Mouse (Mus musculus): ENCODE results near the gene Gal3st1. TPM values are rescaled to one million over a fixed set of nuclear protein-coding genes. Genes with fewer than 3 reads are reported as not detected.
A peak's percentile ranks its signal among the peaks of the same experiment; 100 is the strongest.

Gal3st1 gene
- polyA plus RNA-seq, 1 experiment from 2014 or later = 7.5 TPM

DNA sequence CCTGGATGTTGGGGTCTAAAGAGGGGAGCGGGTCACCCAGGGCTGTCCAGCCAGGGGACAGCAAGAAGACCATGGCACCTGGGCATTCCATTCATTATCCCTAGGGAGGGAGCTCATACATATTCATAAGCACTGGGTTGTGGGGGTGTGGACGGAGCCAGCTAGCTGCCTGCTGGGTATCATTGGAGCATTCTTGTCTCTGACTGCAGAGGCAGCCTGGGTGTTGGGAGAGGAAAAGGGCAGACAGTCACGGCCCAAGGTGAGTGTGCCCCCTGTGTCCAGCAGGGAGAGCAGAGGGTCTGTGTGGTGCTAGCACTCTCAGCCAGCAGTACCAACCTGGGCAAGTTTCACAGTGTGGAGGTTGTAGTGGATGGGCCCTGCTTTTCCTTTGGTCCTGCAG is 6.3 kb downstream of the Gal3st1 start:
- no peak overlapping the region for H3K27ac ChIP-seq (ENCODE audit: low read depth)
- peaks cover 3% of the 10 kb centered on the region; the same call in 1 of the 2 replicates for H3K4me1 ChIP-seq (ENCODE audit: insufficient read depth)
- no peaks in the 10 kb centered on the region; the same call in 1 of the 2 replicates for H3K27me3 ChIP-seq (ENCODE audit: insufficient read depth, low read length)
- no peak for ATAC-seq
- H3K9ac ChIP-seq (replicated peaks) = no peak overlapping the region
- H3K36me3 ChIP-seq (replicated peaks; ENCODE audit: insufficient read depth, low read length) = no peaks in the 10 kb centered on the region
- H3K4me3 ChIP-seq (ENCODE audit: low read depth, low read length) = no peak overlapping the region
- no peaks in the 10 kb centered on the region for H3K9me3 ChIP-seq (ENCODE audit: low read length)
- 68% methylated on average over 3 of the region's 3 CpGs for WGBS (ENCODE audit: insufficient replicate concordance)
- TF ChIP-seq CTCF (IDR thresholded peaks at IDR 0.05; ENCODE audit: low read depth) = no peak
- no peak for TF ChIP-seq EP300 (IDR thresholded peaks at IDR 0.05; ENCODE audit: low read depth)
- no peak overlapping the region for H3K4me2 ChIP-seq (ENCODE audit: low read depth, low read length)
- no peak for DNase-seq

DNA sequence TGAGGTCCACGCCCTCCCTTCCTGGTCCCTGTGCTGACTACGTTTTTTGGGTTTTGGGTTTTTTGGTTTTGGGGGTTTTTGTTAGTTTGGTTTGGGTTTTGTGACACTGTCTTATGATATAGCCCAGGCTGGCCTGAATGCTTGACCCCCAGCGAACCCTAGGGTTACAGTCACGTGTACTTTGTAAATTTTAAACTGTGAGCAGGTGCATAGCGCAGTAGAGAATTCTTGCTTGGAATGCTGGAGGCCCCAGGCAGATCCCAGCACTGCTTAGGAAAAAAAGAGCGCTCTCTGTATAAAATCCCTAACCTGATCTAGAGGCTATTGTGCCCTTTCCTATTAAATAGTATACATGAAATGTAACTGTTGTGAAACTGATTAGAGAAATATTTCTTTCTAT is 9.7 kb downstream of the Gal3st1 start:
- Histone ChIP-seq H3K4me2 (ENCODE audit: low read depth, low read length) (no peak overlapping the region), H3K4me1 (ENCODE audit: insufficient read depth) (peaks cover 1% of the 10 kb centered on the region; the same call in 1 of the 2 replicates), H3K27me3 (ENCODE audit: insufficient read depth, low read length) (peaks cover 7% of the 10 kb centered on the region), H3K4me3 (ENCODE audit: low read depth, low read length) (no peak overlapping the region), H3K9me3 (ENCODE audit: low read length) (no peaks in the 10 kb centered on the region), H3K36me3 (replicated peaks; ENCODE audit: insufficient read depth, low read length) (no peaks in the 10 kb centered on the region), H3K9ac (replicated peaks) (no peak overlapping the region), H3K27ac (ENCODE audit: low read depth) (no peak overlapping the region)
- ATAC-seq = no peak
- no peak for TF ChIP-seq EP300 (IDR thresholded peaks at IDR 0.05; ENCODE audit: low read depth)
- TF ChIP-seq CTCF (IDR thresholded peaks at IDR 0.05; ENCODE audit: low read depth) = no peak
- WGBS (ENCODE audit: insufficient replicate concordance) = 72% methylated on average over 6 of the region's 6 CpGs
- DNase-seq = no peak

DNA sequence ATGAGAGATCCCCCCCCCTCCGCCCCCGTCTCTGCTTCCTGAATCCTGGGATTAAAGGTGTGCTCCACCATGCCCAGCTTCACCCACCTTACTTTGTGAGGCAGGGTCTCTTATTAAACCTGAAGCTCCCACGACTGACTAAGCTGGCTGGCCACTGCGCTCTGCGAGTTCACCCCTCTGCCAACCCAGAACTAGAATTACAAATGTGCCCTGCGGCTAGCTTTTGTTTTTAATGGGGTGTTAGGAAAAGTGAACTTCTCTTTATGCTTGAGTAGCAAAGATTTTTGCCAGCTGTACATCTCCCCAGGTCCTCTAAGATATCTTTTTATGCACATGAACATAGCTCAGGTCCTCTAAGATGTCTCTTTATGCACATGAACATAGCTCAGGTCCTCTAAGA is 10.5 kb downstream of the Gal3st1 start:
- no peaks in the 10 kb centered on the region for H3K36me3 ChIP-seq (replicated peaks; ENCODE audit: insufficient read depth, low read length)
- ATAC-seq = no peak
- TF ChIP-seq EP300 (IDR thresholded peaks at IDR 0.05; ENCODE audit: low read depth) (no peak), CTCF (IDR thresholded peaks at IDR 0.05; ENCODE audit: low read depth) (no peak)

DNA sequence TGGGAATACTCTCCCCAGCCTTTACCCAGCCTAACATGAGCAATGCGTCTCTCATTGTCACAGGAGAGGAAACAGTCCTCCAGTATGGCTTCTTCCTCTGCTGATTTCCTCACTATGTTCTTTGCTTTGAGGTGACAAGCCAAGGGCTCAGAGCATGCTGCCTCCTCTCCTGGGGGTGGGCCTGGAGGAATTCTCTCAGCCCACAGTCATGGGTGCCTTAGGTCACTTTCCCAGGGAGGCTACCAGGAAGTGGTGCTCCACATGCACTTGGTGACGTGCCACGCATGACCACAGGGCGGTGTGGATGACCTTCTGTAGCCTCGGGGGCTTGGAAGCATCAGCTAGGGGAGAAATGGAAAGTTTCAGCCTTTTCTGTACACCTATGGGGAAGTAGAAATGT is 12.1 kb downstream of the Gal3st1 start:
- Histone ChIP-seq H3K4me3 (ENCODE audit: low read depth, low read length) (no peak overlapping the region), H3K27ac (ENCODE audit: low read depth) (no peak overlapping the region), H3K36me3 (replicated peaks; ENCODE audit: insufficient read depth, low read length) (no peaks in the 10 kb centered on the region), H3K9me3 (ENCODE audit: low read length) (no peaks in the 10 kb centered on the region), H3K9ac (replicated peaks) (no peak overlapping the region), H3K4me1 (ENCODE audit: insufficient read depth) (peaks cover 7% of the 10 kb centered on the region; the same call in 1 of the 2 replicates), H3K27me3 (ENCODE audit: insufficient read depth, low read length) (peaks cover 17% of the 10 kb centered on the region), H3K4me2 (ENCODE audit: low read depth, low read length) (no peak overlapping the region)
- WGBS (ENCODE audit: insufficient replicate concordance) = 50% methylated on average over 5 of the region's 5 CpGs
- no peak for DNase-seq
- ATAC-seq = no peak
- TF ChIP-seq EP300 (IDR thresholded peaks at IDR 0.05; ENCODE audit: low read depth) (no peak), CTCF (IDR thresholded peaks at IDR 0.05; ENCODE audit: low read depth) (no peak)

More for the DNA sequence above, 10.5 kb downstream of the Gal3st1 start:
- Histone ChIP-seq H3K4me3 (ENCODE audit: low read depth, low read length) (no peak overlapping the region), H3K4me2 (ENCODE audit: low read depth, low read length) (no peak overlapping the region), H3K4me1 (ENCODE audit: insufficient read depth) (peaks cover 7% of the 10 kb centered on the region; the same call in 1 of the 2 replicates), H3K27ac (ENCODE audit: low read depth) (no peak overlapping the region), H3K9me3 (ENCODE audit: low read length) (no peaks in the 10 kb centered on the region), H3K27me3 (ENCODE audit: insufficient read depth, low read length) (peaks cover 15% of the 10 kb centered on the region), H3K9ac (replicated peaks) (no peak overlapping the region)
- 79% methylated on average over 6 of the region's 6 CpGs for WGBS (ENCODE audit: insufficient replicate concordance)
- no peak for DNase-seq

DNA sequence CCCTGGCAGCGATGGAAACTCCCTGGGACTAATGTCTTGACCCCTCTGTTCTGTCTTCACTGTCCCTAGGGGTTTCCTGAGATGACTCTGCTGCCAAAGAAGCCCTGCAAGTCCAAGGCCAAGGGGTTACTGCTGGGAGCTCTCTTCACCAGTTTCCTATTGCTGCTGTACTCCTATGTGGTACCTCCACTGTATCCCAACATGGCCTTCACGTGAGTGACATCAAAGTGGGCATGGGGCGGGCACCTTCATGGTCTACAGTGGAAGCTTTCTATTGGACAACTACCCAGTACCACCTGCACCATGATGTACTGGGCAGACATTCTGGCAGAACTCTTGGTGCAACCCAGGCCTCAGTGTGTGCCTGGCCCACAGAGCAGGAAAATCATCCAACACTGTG is 13.4 kb downstream of the Gal3st1 start:
- no peak overlapping the region for H3K9ac ChIP-seq (replicated peaks)
- peaks cover 17% of the 10 kb centered on the region for H3K27me3 ChIP-seq (ENCODE audit: insufficient read depth, low read length)
- H3K27ac ChIP-seq (ENCODE audit: low read depth) = no peak overlapping the region
- DNase-seq (peak; percentile 8), ATAC-seq (no peak)
- peaks cover 7% of the 10 kb centered on the region; the same call in 1 of the 2 replicates for H3K4me1 ChIP-seq (ENCODE audit: insufficient read depth)
- TF ChIP-seq CTCF (IDR thresholded peaks at IDR 0.05; ENCODE audit: low read depth) (no peak), EP300 (IDR thresholded peaks at IDR 0.05; ENCODE audit: low read depth) (no peak)
- 80% methylated on average over 3 of the region's 3 CpGs for WGBS (ENCODE audit: insufficient replicate concordance)
- no peak overlapping the region for H3K4me2 ChIP-seq (ENCODE audit: low read depth, low read length)
- no peaks in the 10 kb centered on the region for H3K36me3 ChIP-seq (replicated peaks; ENCODE audit: insufficient read depth, low read length)
- no peaks in the 10 kb centered on the region for H3K9me3 ChIP-seq (ENCODE audit: low read length)
- H3K4me3 ChIP-seq (ENCODE audit: low read depth, low read length) = no peak overlapping the region

DNA sequence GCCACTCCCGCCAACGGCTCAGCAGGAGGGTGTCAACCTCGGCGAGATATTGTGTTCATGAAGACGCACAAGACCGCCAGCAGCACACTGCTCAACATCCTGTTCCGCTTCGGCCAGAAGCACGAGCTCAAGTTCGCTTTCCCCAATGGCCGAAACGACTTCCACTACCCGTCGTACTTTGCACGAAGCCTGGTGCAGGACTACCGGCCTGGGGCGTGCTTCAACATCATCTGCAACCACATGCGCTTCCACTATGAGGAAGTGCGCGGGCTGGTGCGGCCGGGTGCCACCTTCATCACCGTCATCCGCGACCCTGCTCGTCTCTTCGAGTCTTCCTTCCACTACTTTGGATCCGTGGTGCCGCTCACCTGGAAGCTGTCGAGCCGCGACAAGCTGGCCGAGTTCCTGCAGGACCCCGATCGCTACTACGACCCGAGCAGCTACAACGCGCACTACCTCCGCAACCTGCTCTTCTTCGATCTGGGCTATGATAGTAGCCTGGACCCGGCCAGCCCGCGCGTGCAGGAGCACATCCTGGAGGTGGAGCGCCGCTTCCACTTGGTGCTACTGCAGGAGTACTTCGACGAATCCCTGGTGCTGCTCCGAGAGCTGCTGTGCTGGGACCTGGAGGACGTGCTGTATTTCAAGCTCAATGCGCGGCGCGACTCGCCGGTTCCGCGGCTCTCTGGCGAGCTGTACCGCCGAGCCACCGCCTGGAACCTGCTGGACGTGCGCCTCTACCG is 14.7 kb downstream of the Gal3st1 start:
- Histone ChIP-seq H3K36me3 (replicated peaks; ENCODE audit: insufficient read depth, low read length) (no peaks in the 10 kb centered on the region), H3K4me1 (ENCODE audit: insufficient read depth) (peaks cover 7% of the 10 kb centered on the region; the same call in 1 of the 2 replicates), H3K9ac (replicated peaks) (no peak overlapping the region), H3K4me2 (ENCODE audit: low read depth, low read length) (peak overlapping the region; percentile 54), H3K4me3 (ENCODE audit: low read depth, low read length) (peak overlapping the region; percentile 17; the same call in 1 of the 2 replicates), H3K27ac (ENCODE audit: low read depth) (no peak overlapping the region), H3K9me3 (ENCODE audit: low read length) (no peaks in the 10 kb centered on the region), H3K27me3 (ENCODE audit: insufficient read depth, low read length) (peaks cover 17% of the 10 kb centered on the region)
- ATAC-seq = no peak
- TF ChIP-seq EP300 (IDR thresholded peaks at IDR 0.05; ENCODE audit: low read depth) (no peak), CTCF (IDR thresholded peaks at IDR 0.05; ENCODE audit: low read depth) (no peak)
- no peak for DNase-seq
- 4% methylated on average over 66 of the region's 66 CpGs for WGBS (ENCODE audit: insufficient replicate concordance)

Measured in liver, postnatal 0 days (tissue).